Mouse (Mus musculus): ENCODE results near the gene 2010111I01Rik. TPM values are rescaled to one million over a fixed set of nuclear protein-coding genes. Genes with fewer than 3 reads are reported as not detected.

The 2010111I01Rik gene
- polyA plus RNA-seq, 1 experiment from 2014 or later: 23.5 TPM

- H3K9ac ChIP-seq (ENCODE audit: low read length): no peak overlapping the region
- H3K4me1 ChIP-seq (ENCODE audit: control insufficient read depth, insufficient read depth, low read length): peaks cover 2% of the 10 kb centered on the region; the same call in 1 of the 2 replicates
- no peaks in the 10 kb centered on the region for H3K9me3 ChIP-seq (replicated peaks; ENCODE audit: control insufficient read depth, low read length)
- 52% methylated on average over 2 of the region's 2 CpGs for WGBS
- ATAC-seq (no peak), DNase-seq (ENCODE audit: low spot score) (no peak)
- no peaks in the 10 kb centered on the region for H3K36me3 ChIP-seq (ENCODE audit: control insufficient read depth, insufficient read depth, low read length)
- no peak overlapping the region for H3K4me2 ChIP-seq (ENCODE audit: low read length)
- no peak overlapping the region for H3K27ac ChIP-seq (ENCODE audit: low read depth, low read length)
- H3K27me3 ChIP-seq (replicated peaks; ENCODE audit: control insufficient read depth, insufficient read depth, low read length): no peaks in the 10 kb centered on the region
- no peak overlapping the region for H3K4me3 ChIP-seq (ENCODE audit: low read depth, low read length)
These were observed 185.9 kb downstream of the 2010111I01Rik start for GRCm38 (mm10) chr13:63150470-63151020.

DNA sequence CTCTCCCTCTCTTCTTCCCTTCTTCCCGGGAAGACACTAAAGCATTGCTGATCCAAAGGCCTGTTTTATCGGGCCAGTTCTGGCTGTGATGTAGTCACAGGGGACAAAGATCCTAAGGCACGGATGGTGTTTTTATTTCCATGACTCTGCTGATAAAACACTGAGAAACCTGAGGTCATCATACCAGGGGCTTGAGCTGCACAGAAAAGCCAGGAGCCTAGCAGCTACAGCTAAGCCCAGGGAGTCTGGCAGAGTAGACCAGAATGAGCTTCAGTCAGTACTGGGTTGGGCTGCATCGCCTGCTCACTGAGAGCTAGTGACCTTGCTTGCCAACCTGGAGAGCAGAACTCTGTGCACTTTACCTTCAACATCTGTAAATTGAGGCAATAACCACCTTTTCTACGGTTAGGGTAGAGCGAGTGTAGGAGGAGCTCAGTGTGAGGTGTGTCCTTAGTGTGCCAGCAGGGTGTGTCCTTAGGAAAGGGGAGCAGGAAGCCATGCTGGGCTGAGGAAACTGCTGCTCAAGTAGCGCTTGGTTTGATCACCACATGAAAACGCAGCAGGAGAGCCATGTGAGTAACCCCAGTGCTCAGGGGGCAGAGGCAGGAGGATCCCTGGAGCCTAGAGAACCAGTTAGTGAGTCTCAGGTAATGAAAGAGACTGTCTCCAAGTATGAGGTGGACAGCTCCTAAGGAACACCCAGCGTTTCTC is 186.5 kb downstream of the 2010111I01Rik start:
- Histone ChIP-seq H3K9me3 (replicated peaks; ENCODE audit: control insufficient read depth, low read length) (no peaks in the 10 kb centered on the region), H3K4me3 (ENCODE audit: low read depth, low read length) (no peak overlapping the region), H3K27ac (ENCODE audit: low read depth, low read length) (no peak overlapping the region), H3K36me3 (ENCODE audit: control insufficient read depth, insufficient read depth, low read length) (no peaks in the 10 kb centered on the region), H3K4me2 (ENCODE audit: low read length) (no peak overlapping the region), H3K9ac (ENCODE audit: low read length) (no peak overlapping the region), H3K4me1 (ENCODE audit: control insufficient read depth, insufficient read depth, low read length) (peaks cover 5% of the 10 kb centered on the region; the same call in 1 of the 2 replicates), H3K27me3 (replicated peaks; ENCODE audit: control insufficient read depth, insufficient read depth, low read length) (no peaks in the 10 kb centered on the region)
- WGBS: 87% methylated on average over 9 of the region's 9 CpGs
- DNase-seq (ENCODE audit: low spot score) (no peak), ATAC-seq (no peak)

DNA sequence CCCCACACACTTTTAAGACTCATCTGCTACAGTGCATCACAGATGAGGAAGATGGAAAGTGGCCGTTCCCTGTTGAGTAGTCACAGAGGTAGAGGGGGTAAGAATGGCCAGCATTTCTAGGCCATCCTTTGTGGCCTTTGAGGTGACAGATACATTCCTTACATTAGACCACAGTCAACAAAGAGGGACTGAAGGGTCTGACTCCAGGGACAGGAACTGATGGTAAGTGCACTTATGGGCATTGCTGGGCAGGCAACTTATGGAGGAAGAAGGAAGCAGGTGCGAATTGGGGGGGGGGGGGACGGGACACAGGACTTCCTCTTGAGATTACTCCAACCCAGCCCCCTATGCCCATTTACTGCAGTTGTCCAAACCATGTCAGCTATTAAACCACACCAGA is 187.8 kb downstream of the 2010111I01Rik start:
- no peak for ATAC-seq
- Histone ChIP-seq H3K27me3 (replicated peaks; ENCODE audit: control insufficient read depth, insufficient read depth, low read length) (no peaks in the 10 kb centered on the region), H3K4me2 (ENCODE audit: low read length) (no peak overlapping the region), H3K9me3 (replicated peaks; ENCODE audit: control insufficient read depth, low read length) (no peaks in the 10 kb centered on the region), H3K27ac (ENCODE audit: low read depth, low read length) (no peak overlapping the region), H3K4me3 (ENCODE audit: low read depth, low read length) (no peak overlapping the region), H3K36me3 (ENCODE audit: control insufficient read depth, insufficient read depth, low read length) (no peaks in the 10 kb centered on the region), H3K4me1 (ENCODE audit: control insufficient read depth, insufficient read depth, low read length) (peaks cover 5% of the 10 kb centered on the region; the same call in 1 of the 2 replicates), H3K9ac (ENCODE audit: low read length) (no peak overlapping the region)
- DNase-seq (ENCODE audit: low spot score): no peak
- 97% methylated on average over 3 of the region's 3 CpGs for WGBS

DNA sequence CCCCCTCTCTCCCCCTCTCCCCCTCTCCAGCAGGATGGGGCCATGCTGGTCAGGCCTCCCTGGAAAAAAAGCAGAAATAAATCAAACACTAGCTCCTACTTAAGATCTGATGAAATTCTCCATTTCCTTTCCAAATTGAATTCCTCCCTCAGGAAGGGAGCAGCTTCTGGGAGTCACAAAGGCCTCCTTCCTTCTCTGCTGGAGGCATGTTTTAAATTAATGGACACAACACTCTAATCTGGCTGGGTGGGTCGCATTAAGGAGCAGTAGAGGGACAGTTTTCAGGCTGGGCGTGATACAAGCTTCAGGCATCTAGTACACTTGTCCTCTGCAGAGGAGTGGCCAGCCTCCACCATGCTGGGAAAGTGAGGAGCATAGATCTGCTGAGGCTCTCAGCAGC is 188.7 kb downstream of the 2010111I01Rik start:
- Histone ChIP-seq H3K4me3 (ENCODE audit: low read depth, low read length) (no peak overlapping the region), H3K4me1 (ENCODE audit: control insufficient read depth, insufficient read depth, low read length) (peaks cover 5% of the 10 kb centered on the region; the same call in 1 of the 2 replicates), H3K9ac (ENCODE audit: low read length) (no peak overlapping the region), H3K4me2 (ENCODE audit: low read length) (no peak overlapping the region), H3K36me3 (ENCODE audit: control insufficient read depth, insufficient read depth, low read length) (no peaks in the 10 kb centered on the region), H3K27me3 (replicated peaks; ENCODE audit: control insufficient read depth, insufficient read depth, low read length) (no peaks in the 10 kb centered on the region), H3K27ac (ENCODE audit: low read depth, low read length) (no peak overlapping the region), H3K9me3 (replicated peaks; ENCODE audit: control insufficient read depth, low read length) (no peaks in the 10 kb centered on the region)
- DNase-seq (ENCODE audit: low spot score) (no peak), ATAC-seq (no peak)
- WGBS: 70% methylated on average over 2 of the region's 2 CpGs

- Histone ChIP-seq H3K4me1 (ENCODE audit: control insufficient read depth, insufficient read depth, low read length) (peaks cover 5% of the 10 kb centered on the region; the same call in 1 of the 2 replicates), H3K36me3 (ENCODE audit: control insufficient read depth, insufficient read depth, low read length) (no peaks in the 10 kb centered on the region), H3K27me3 (replicated peaks; ENCODE audit: control insufficient read depth, insufficient read depth, low read length) (no peaks in the 10 kb centered on the region), H3K27ac (ENCODE audit: low read depth, low read length) (peak overlapping the region; percentile 35; the same call in 1 of the 2 replicates), H3K4me3 (ENCODE audit: low read depth, low read length) (no peak overlapping the region), H3K9me3 (replicated peaks; ENCODE audit: control insufficient read depth, low read length) (no peaks in the 10 kb centered on the region), H3K9ac (ENCODE audit: low read length) (no peak overlapping the region), H3K4me2 (ENCODE audit: low read length) (no peak overlapping the region)
- ATAC-seq (peak; percentile 88), DNase-seq (ENCODE audit: low spot score) (peak; percentile 83)
- WGBS: 34% methylated on average over 7 of the region's 7 CpGs
These were observed 190.3 kb downstream of the 2010111I01Rik start for GRCm38 (mm10) chr13:63154851-63155571.

- Histone ChIP-seq H3K36me3 (ENCODE audit: control insufficient read depth, insufficient read depth, low read length) (no peaks in the 10 kb centered on the region), H3K4me1 (ENCODE audit: control insufficient read depth, insufficient read depth, low read length) (peaks cover 5% of the 10 kb centered on the region; the same call in 1 of the 2 replicates), H3K27ac (ENCODE audit: low read depth, low read length) (no peak overlapping the region), H3K9me3 (replicated peaks; ENCODE audit: control insufficient read depth, low read length) (no peaks in the 10 kb centered on the region), H3K4me2 (ENCODE audit: low read length) (no peak overlapping the region), H3K9ac (ENCODE audit: low read length) (no peak overlapping the region), H3K27me3 (replicated peaks; ENCODE audit: control insufficient read depth, insufficient read depth, low read length) (no peaks in the 10 kb centered on the region), H3K4me3 (ENCODE audit: low read depth, low read length) (no peak overlapping the region)
- DNase-seq (ENCODE audit: low spot score): no peak
- 84% methylated on average over 10 of the region's 10 CpGs for WGBS
- ATAC-seq: no peak; the same call in 1 of the 2 replicates
These were observed 191.6 kb downstream of the 2010111I01Rik start for GRCm38 (mm10) chr13:63156264-63156663.

- H3K4me2 ChIP-seq (ENCODE audit: low read length): no peak overlapping the region
- H3K4me3 ChIP-seq (ENCODE audit: low read depth, low read length): no peak overlapping the region
- H3K27ac ChIP-seq (ENCODE audit: low read depth, low read length): no peak overlapping the region; the same call in 1 of the 2 replicates
- H3K9ac ChIP-seq (ENCODE audit: low read length): no peak overlapping the region
- H3K9me3 ChIP-seq (replicated peaks; ENCODE audit: control insufficient read depth, low read length): no peaks in the 10 kb centered on the region
- no peaks in the 10 kb centered on the region for H3K27me3 ChIP-seq (replicated peaks; ENCODE audit: control insufficient read depth, insufficient read depth, low read length)
- 0 out of 2 replicates have a peak, but pooled peaks cover 3% of the 10 kb centered on the region for H3K4me1 ChIP-seq (ENCODE audit: control insufficient read depth, insufficient read depth, low read length)
- DNase-seq (ENCODE audit: low spot score) (no peak), ATAC-seq (no peak)
- H3K36me3 ChIP-seq (ENCODE audit: control insufficient read depth, insufficient read depth, low read length): no peaks in the 10 kb centered on the region
- WGBS: 68% methylated on average over 11 of the region's 11 CpGs
These were observed 205.8 kb downstream of the 2010111I01Rik start for GRCm38 (mm10) chr13:63170282-63171073.

DNA sequence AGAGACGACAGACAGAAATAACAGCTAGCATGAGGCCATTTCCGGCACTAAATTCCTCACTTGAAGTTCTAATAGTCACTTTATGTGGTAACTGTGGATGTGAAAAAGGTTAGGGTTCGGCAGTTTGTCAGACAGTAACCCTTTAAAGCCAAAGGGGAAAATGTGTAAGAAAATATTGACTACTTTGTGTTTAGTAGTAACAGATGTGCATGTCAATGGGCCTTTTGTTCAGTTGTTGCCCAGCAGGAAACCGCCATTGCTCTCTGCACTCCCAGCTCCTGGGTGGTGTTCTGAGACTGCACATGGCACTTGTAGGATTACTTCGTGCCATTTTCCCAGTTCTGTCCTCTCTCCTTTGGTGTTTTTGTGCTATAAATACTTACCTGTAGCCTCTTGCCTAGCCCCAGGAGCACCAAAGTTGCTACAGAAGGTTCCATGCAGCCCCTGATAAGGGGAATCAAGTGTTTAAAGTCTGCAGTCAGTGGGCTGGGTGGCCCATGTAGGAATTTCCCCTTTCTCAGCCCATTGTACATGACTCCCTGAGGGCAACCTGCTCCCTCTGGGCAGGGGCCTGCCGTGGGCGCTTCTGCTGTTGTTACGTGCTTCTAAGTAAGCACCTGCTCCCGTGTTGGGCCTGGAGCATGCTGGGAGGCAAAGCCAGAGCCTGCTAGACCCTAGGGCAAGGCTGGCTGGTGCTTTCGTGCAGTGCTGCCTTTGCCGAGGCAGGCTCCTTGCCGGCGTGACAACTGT is 206.8 kb downstream of the 2010111I01Rik start:
- ATAC-seq: no peak
- H3K36me3 ChIP-seq (ENCODE audit: control insufficient read depth, insufficient read depth, low read length): no peaks in the 10 kb centered on the region
- 0 out of 2 replicates have a peak, but pooled peaks cover 3% of the 10 kb centered on the region for H3K4me1 ChIP-seq (ENCODE audit: control insufficient read depth, insufficient read depth, low read length)
- no peak overlapping the region for H3K9ac ChIP-seq (ENCODE audit: low read length)
- H3K27me3 ChIP-seq (replicated peaks; ENCODE audit: control insufficient read depth, insufficient read depth, low read length): no peaks in the 10 kb centered on the region
- no peaks in the 10 kb centered on the region for H3K9me3 ChIP-seq (replicated peaks; ENCODE audit: control insufficient read depth, low read length)
- H3K27ac ChIP-seq (ENCODE audit: low read depth, low read length): no peak overlapping the region
- H3K4me2 ChIP-seq (ENCODE audit: low read length): no peak overlapping the region
- 17% methylated on average over 13 of the region's 13 CpGs for WGBS
- H3K4me3 ChIP-seq (ENCODE audit: low read depth, low read length): no peak overlapping the region
- no peak for DNase-seq (ENCODE audit: low spot score)

Data from forebrain, embryonic 14.5 days (tissue).